Mouse (Mus musculus): ENCODE measurements around the gene Gpr146.

- TF ChIP-seq CTCF (IDR thresholded peaks at IDR 0.05; ENCODE audit: low read depth) (no peak), EP300 (optimal IDR thresholded peaks at IDR 0.05) (no peak)
Measured at GRCm38 (mm10) chr5:139335634-139336033, 41.9 kb upstream of the Gpr146 start.

Measured in stomach, postnatal 0 days (tissue).